24 mouse cellular contexts compared by ENCODE assay signal in the genomic region with DNA sequence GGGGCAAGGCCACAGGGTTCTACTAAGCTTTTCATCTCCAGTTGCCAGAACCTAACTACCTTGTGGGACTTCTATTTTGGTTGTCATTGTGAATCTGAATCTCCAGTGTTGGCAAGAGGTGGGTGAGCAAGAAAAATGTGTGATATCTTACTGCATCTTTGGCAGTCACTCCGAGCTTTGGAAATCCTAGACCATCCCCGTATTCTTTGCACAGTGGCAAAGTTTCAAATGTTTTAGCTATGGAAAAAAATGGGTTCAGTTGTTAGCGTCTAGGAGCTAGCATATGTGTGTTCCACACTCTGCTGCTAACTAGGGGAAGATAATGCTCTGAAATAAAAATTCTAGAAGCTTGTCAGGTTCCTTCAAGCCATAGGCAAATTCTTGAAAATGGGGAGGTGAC.
A peak's percentile ranks its signal among the peaks of the same experiment; 100 is the strongest.
DNase-seq lines count a peak whose midpoint lies in the region; ATAC-seq lines count a peak whose summit lies in the region.
"Had no signal": no experiment of that assay in that cellular context is flagged by ENCODE, and none has a peak within 500 bp of the region (broad histone marks: within the 10 kb centered on the region; RNA-seq: fewer than 3 reads in every experiment).

No protein-coding gene starts in this region.

- DNase-seq in heart, adult 11 months = peak; percentile 28
- peak; percentile 10 to 23 for DNase-seq in right cerebral cortex, adult 2 months (ENCODE audit: low spot score in 2 of 2)
- no peak for DNase-seq in right cerebral cortex, postnatal 14 days
- DNase-seq in left cerebral cortex, postnatal 14 days (ENCODE audit: low spot score in 2 of 2) = peak; percentile 9 to 62
- peak; percentile 81 for DNase-seq in telencephalon, adult 2 months (ENCODE audit: low read depth, low spot score)
- no peak for DNase-seq in cerebellum, adult 18-20 months
- DNase-seq: adrenal gland, adult 2 months; adrenal gland, postnatal 36 days; B cell, adult 2 months; cerebellum, adult 9-11 months; embryo, embryonic 11 days; kidney, adult 2 months; kidney, postnatal 36 days had no signal

- H3K36me3 ChIP-seq in heart, embryonic 11.5 days (ENCODE audit: control insufficient read depth, insufficient read depth, low read length) = no peaks in the 10 kb centered on the region
- H3K36me3 ChIP-seq: embryonic facial prominence, embryonic 12.5 days; forebrain, embryonic 15.5 days; heart, embryonic 15.5 days; intestine, embryonic 15.5 days; limb, embryonic 13.5 days; lung, embryonic 15.5 days; midbrain, embryonic 10.5 days had no signal

- H3K9me3 ChIP-seq in heart, embryonic 11.5 days (replicated peaks; ENCODE audit: control insufficient read depth, low read length) = no peaks in the 10 kb centered on the region
- H3K9me3 ChIP-seq: embryonic facial prominence, embryonic 12.5 days; forebrain, embryonic 15.5 days; heart, embryonic 15.5 days; intestine, embryonic 15.5 days; limb, embryonic 13.5 days; lung, embryonic 15.5 days; midbrain, embryonic 10.5 days had no signal

- no peak overlapping the region for H3K4me2 ChIP-seq in heart, embryonic 11.5 days
- H3K4me2 ChIP-seq: embryonic facial prominence, embryonic 12.5 days; forebrain, embryonic 15.5 days; heart, embryonic 15.5 days; intestine, embryonic 15.5 days; limb, embryonic 13.5 days; liver, embryonic 11.5 days; lung, embryonic 15.5 days had no signal

- no peak overlapping the region for H3K9ac ChIP-seq in heart, embryonic 11.5 days (ENCODE audit: low read depth, low read length)
- H3K9ac ChIP-seq: embryonic facial prominence, embryonic 12.5 days; forebrain, embryonic 15.5 days; heart, embryonic 15.5 days; intestine, embryonic 15.5 days; limb, embryonic 13.5 days; lung, embryonic 15.5 days had no signal

- ATAC-seq in heart, embryonic 11.5 days (replicated peaks; ENCODE audit: insufficient number of reproducible peaks, low FRiP score, low TSS enrichment) = no peak
- ATAC-seq in activated CD4-positive, CD25-positive, alpha-beta regulatory T cell, adult 4 months = no peak
- ATAC-seq: forebrain, embryonic 15.5 days; hindbrain, embryonic 16.5 days; intestine, embryonic 15.5 days had no signal

- 81% methylated on average over 3 of the region's 3 CpGs for WGBS in heart, embryonic 11.5 days (ENCODE audit: insufficient replicate concordance)

- no peaks in the 10 kb centered on the region for H3K27me3 ChIP-seq in heart, embryonic 11.5 days (ENCODE audit: control insufficient read depth, insufficient read depth, low read length)
- H3K27me3 ChIP-seq: embryonic facial prominence, embryonic 12.5 days; forebrain, embryonic 15.5 days; heart, embryonic 15.5 days; intestine, embryonic 15.5 days; limb, embryonic 13.5 days; lung, embryonic 15.5 days had no signal

- H3K27ac ChIP-seq in heart, embryonic 11.5 days (ENCODE audit: low read depth, low read length) = no peak overlapping the region
- H3K27ac ChIP-seq: embryonic facial prominence, embryonic 12.5 days; forebrain, embryonic 15.5 days; heart, embryonic 15.5 days; intestine, embryonic 15.5 days; limb, embryonic 13.5 days; lung, embryonic 15.5 days; midbrain, embryonic 10.5 days had no signal

- no peak overlapping the region for H3K4me3 ChIP-seq in heart, embryonic 11.5 days (ENCODE audit: low read depth, low read length)
- H3K4me3 ChIP-seq: embryonic facial prominence, embryonic 12.5 days; forebrain, embryonic 15.5 days; heart, embryonic 15.5 days; intestine, embryonic 15.5 days; limb, embryonic 13.5 days; lung, embryonic 15.5 days; midbrain, embryonic 10.5 days had no signal

- H3K4me1 ChIP-seq in heart, embryonic 11.5 days (ENCODE audit: control insufficient read depth, insufficient read depth, low read length) = no peaks in the 10 kb centered on the region
- H3K4me1 ChIP-seq: embryonic facial prominence, embryonic 12.5 days; heart, embryonic 15.5 days; intestine, embryonic 15.5 days; limb, embryonic 13.5 days; lung, embryonic 15.5 days; midbrain, embryonic 10.5 days had no signal

- intact Hi-C loops in left cerebral cortex, postnatal 14 days (cut with DNase I) = loop anchor here (10.0 kb wide), 1 partner anchor 192 kb away; no protein-coding TSS in a partner anchor

Comparison
In these comparisons a context has a peak if more than half of its experiments do, and no peak if none do; other contexts are left out.
1. DNase-seq: peak in heart, adult 11 months (single experiment), right cerebral cortex, adult 2 months (2 of 2), left cerebral cortex, postnatal 14 days (2 of 2) and telencephalon, adult 2 months (single experiment); none in right cerebral cortex, postnatal 14 days (single experiment) and cerebellum, adult 18-20 months (0 of 2).